Mouse (Mus musculus) midbrain, embryonic 15.5 days (tissue): ENCODE results near the gene Mier2. TPM values are rescaled to one million over a fixed set of nuclear protein-coding genes. Genes with fewer than 3 reads are reported as not detected.

Source experiments
- ATAC-seq: fragments of 200-750 bp; cut with Nextera tagmentation; replicated peaks from 2 replicates; pipeline ENCODE4 v1.8.0; 2017; ENCODE audit warnings: moderate TSS enrichment
- H3K27ac ChIP-seq: fragments of 300-500 bp; sonication (generic); 2 replicates; pipeline ENCODE4 v1.5.1; 2015; ENCODE audit warnings: mild to moderate bottlenecking, inconsistent platforms
- H3K27me3 ChIP-seq: fragments of 300-500 bp; sonication (generic); replicated peaks from 2 replicates; pipeline ENCODE4 v1.6.1; 2015; ENCODE audit warnings: inconsistent platforms
- H3K36me3 ChIP-seq: fragments of 300-500 bp; sonication (generic); replicated peaks from 2 replicates; pipeline ENCODE4 v1.6.1; 2015; ENCODE audit warnings: inconsistent platforms
- H3K4me1 ChIP-seq: fragments of 300-500 bp; sonication (generic); 2 replicates; pipeline ENCODE4 v1.6.1; 2015; ENCODE audit warnings: inconsistent platforms
- H3K4me2 ChIP-seq: fragments of 300-500 bp; sonication (generic); 2 replicates; pipeline ENCODE4 v1.6.1; 2015; ENCODE audit warnings: inconsistent platforms, mild to moderate bottlenecking, moderate library complexity
- H3K4me3 ChIP-seq: fragments of 300-500 bp; sonication (generic); 2 replicates; pipeline ENCODE4 v1.5.1; 2015; ENCODE audit warnings: mild to moderate bottlenecking, inconsistent platforms
- H3K9ac ChIP-seq: fragments of 300-500 bp; sonication (generic); 2 replicates; pipeline ENCODE4 v1.6.1; 2015; ENCODE audit warnings: mild to moderate bottlenecking, inconsistent platforms
- H3K9me3 ChIP-seq: fragments of 300-500 bp; sonication (generic); 2 replicates; pipeline ENCODE4 v1.6.1; 2016; ENCODE audit warnings: inconsistent platforms
- WGBS: fragments of 180-500 bp; shearing (Covaris S2); methylation state at CpG from one replicate; pipeline ENCODE4 v1.1.7; 2015; ENCODE audit warnings: mixed read lengths; 5-methylcytosine and 5-hydroxymethylcytosine counted together
- polyA plus RNA-seq: library from polyadenylated mRNA; unstranded; fragments of >200 nt; fragmentation: Nextera tagmentation; extraction: Ambion mirVana; gene quantifications from 2 replicates; pipeline ENCODE4 v1.2.1, GENCODE M21; 2015

Mier2 gene
- 70.4 and 72.5 TPM in 2 replicates for polyA plus RNA-seq

- Histone ChIP-seq H3K9me3 (no peaks in the 10 kb centered on the region), H3K27ac (peak within 1 kb of the TSS; percentile 77), H3K4me2 (peak within 1 kb of the TSS; percentile 80), H3K27me3 (no peaks in the 10 kb centered on the region), H3K36me3 (no peaks in the 10 kb centered on the region), H3K4me3 (peak within 1 kb of the TSS; percentile 88), H3K9ac (peak within 1 kb of the TSS; percentile 85), H3K4me1 (peaks cover 25% of the 10 kb centered on the region)
- peak; percentile 93 for ATAC-seq
- WGBS: 2% methylated on average over 98 of the region's 108 CpGs
These were observed at the start of gene Mier2 for GRCm38 (mm10) chr10:79554330-79555237. Gene Mier2, minus strand, starts transcription at chr10:79555199.

- Histone ChIP-seq H3K27ac (no peak overlapping the region), H3K4me1 (no peaks in the 10 kb centered on the region), H3K36me3 (no peaks in the 10 kb centered on the region), H3K9ac (no peak overlapping the region), H3K27me3 (peaks cover 8% of the 10 kb centered on the region), H3K9me3 (no peaks in the 10 kb centered on the region), H3K4me2 (no peak overlapping the region), H3K4me3 (no peak overlapping the region)
- 78% methylated on average over 4 of the region's 4 CpGs for WGBS
- ATAC-seq: no peak
These were observed 42.9 kb upstream of the Mier2 start for GRCm38 (mm10) chr10:79597936-79598230.

GRCm38 (mm10) chr10:79597051-79597935, 42.3 kb upstream of the Mier2 start:
- Histone ChIP-seq H3K4me2 (no peak overlapping the region), H3K9me3 (no peaks in the 10 kb centered on the region), H3K36me3 (no peaks in the 10 kb centered on the region), H3K4me3 (no peak overlapping the region), H3K4me1 (no peaks in the 10 kb centered on the region), H3K27me3 (peaks cover 8% of the 10 kb centered on the region), H3K9ac (no peak overlapping the region), H3K27ac (no peak overlapping the region)
- 18% methylated on average over 13 of the region's 13 CpGs for WGBS
- no peak for ATAC-seq

- 58% methylated on average over 8 of the region's 8 CpGs for WGBS
- Histone ChIP-seq H3K36me3 (no peaks in the 10 kb centered on the region), H3K27ac (no peak overlapping the region), H3K4me2 (no peak overlapping the region), H3K27me3 (peaks cover 8% of the 10 kb centered on the region), H3K4me1 (no peaks in the 10 kb centered on the region), H3K9me3 (no peaks in the 10 kb centered on the region), H3K9ac (no peak overlapping the region), H3K4me3 (no peak overlapping the region)
- peak; percentile 31; the same call in 1 of the 2 replicates for ATAC-seq
These were observed 40.6 kb upstream of the Mier2 start for GRCm38 (mm10) chr10:79595590-79595929.

GRCm38 (mm10) chr10:79594872-79595589, 40.0 kb upstream of the Mier2 start:
- H3K4me1 ChIP-seq: no peaks in the 10 kb centered on the region
- H3K36me3 ChIP-seq: no peaks in the 10 kb centered on the region
- no peak overlapping the region for H3K27ac ChIP-seq
- H3K4me3 ChIP-seq: no peak overlapping the region
- 17% methylated on average over 17 of the region's 17 CpGs for WGBS
- no peaks in the 10 kb centered on the region for H3K9me3 ChIP-seq
- peaks cover 8% of the 10 kb centered on the region for H3K27me3 ChIP-seq
- peak; percentile 94 for ATAC-seq
- H3K4me2 ChIP-seq: peak overlapping the region; percentile 25
- no peak overlapping the region for H3K9ac ChIP-seq

- no peaks in the 10 kb centered on the region for H3K4me1 ChIP-seq
- no peak overlapping the region for H3K4me3 ChIP-seq
- no peaks in the 10 kb centered on the region for H3K9me3 ChIP-seq
- no peak overlapping the region for H3K4me2 ChIP-seq
- WGBS: 64% methylated on average over 6 of the region's 6 CpGs
- peaks cover 8% of the 10 kb centered on the region for H3K27me3 ChIP-seq
- no peak overlapping the region for H3K27ac ChIP-seq
- ATAC-seq: no peak
- H3K36me3 ChIP-seq: no peaks in the 10 kb centered on the region
- H3K9ac ChIP-seq: no peak overlapping the region
These were observed 39.1 kb upstream of the Mier2 start for GRCm38 (mm10) chr10:79594111-79594510.

- ATAC-seq: no peak
These were observed 35.7 kb upstream of the Mier2 start for GRCm38 (mm10) chr10:79590702-79591101.

GRCm38 (mm10) chr10:79587752-79588126, 32.7 kb upstream of the Mier2 start:
- Histone ChIP-seq H3K27ac (no peak overlapping the region), H3K36me3 (no peaks in the 10 kb centered on the region), H3K4me2 (no peak overlapping the region), H3K9ac (no peak overlapping the region), H3K27me3 (no peaks in the 10 kb centered on the region), H3K4me3 (no peak overlapping the region), H3K9me3 (no peaks in the 10 kb centered on the region), H3K4me1 (no peaks in the 10 kb centered on the region)
- 64% methylated on average over 4 of the region's 4 CpGs for WGBS
- no peak for ATAC-seq

More at GRCm38 (mm10) chr10:79590702-79591101, 35.7 kb upstream of the Mier2 start:
- Histone ChIP-seq H3K36me3 (no peaks in the 10 kb centered on the region), H3K27ac (no peak overlapping the region), H3K4me1 (no peaks in the 10 kb centered on the region), H3K4me2 (no peak overlapping the region), H3K9me3 (no peaks in the 10 kb centered on the region), H3K4me3 (no peak overlapping the region), H3K27me3 (peaks cover 8% of the 10 kb centered on the region), H3K9ac (no peak overlapping the region)
- 91% methylated on average over 1 of the region's 1 CpGs for WGBS

- Histone ChIP-seq H3K9ac (no peak within 1 kb of the TSS), H3K36me3 (no peaks in the 10 kb centered on the region), H3K4me1 (no peaks in the 10 kb centered on the region), H3K27ac (no peak within 1 kb of the TSS), H3K4me2 (no peak within 1 kb of the TSS), H3K4me3 (no peak within 1 kb of the TSS), H3K9me3 (no peaks in the 10 kb centered on the region), H3K27me3 (no peaks in the 10 kb centered on the region)
- no peak for ATAC-seq
- 85% methylated on average over 5 of the region's 5 CpGs for WGBS
These were observed 32.2 kb upstream of the Mier2 start, which contains the start of gene Theg for GRCm38 (mm10) chr10:79587061-79587751. Gene Theg, minus strand, starts transcription at chr10:79587331.

GRCm38 (mm10) chr10:79586243-79586642, 31.2 kb upstream of the Mier2 start:
- H3K36me3 ChIP-seq: no peaks in the 10 kb centered on the region
- H3K9me3 ChIP-seq: no peaks in the 10 kb centered on the region
- H3K9ac ChIP-seq: no peak overlapping the region
- H3K4me3 ChIP-seq: no peak overlapping the region
- H3K27ac ChIP-seq: no peak overlapping the region
- no peaks in the 10 kb centered on the region for H3K4me1 ChIP-seq
- WGBS: 72% methylated on average over 8 of the region's 8 CpGs
- no peak for ATAC-seq
- H3K27me3 ChIP-seq: no peaks in the 10 kb centered on the region
- no peak overlapping the region for H3K4me2 ChIP-seq

- Histone ChIP-seq H3K9ac (no peak overlapping the region), H3K36me3 (no peaks in the 10 kb centered on the region), H3K4me3 (no peak overlapping the region), H3K27me3 (no peaks in the 10 kb centered on the region), H3K4me1 (no peaks in the 10 kb centered on the region), H3K9me3 (no peaks in the 10 kb centered on the region), H3K4me2 (no peak overlapping the region), H3K27ac (no peak overlapping the region)
- WGBS: 91% methylated on average over 5 of the region's 5 CpGs
- no peak for ATAC-seq
These were observed 30.7 kb upstream of the Mier2 start for GRCm38 (mm10) chr10:79585723-79586122.
